Mouse (Mus musculus): ENCODE measurements around the gene Smco3.

GRCm38 (mm10) chr6:136795850-136796249 lies 39.4 kb downstream of the Smco3 start:
- TF ChIP-seq POLR2A (IDR thresholded peaks at IDR 0.05; ENCODE audit: extremely low read depth, insufficient read depth, low read length) (no peak), CTCF (IDR thresholded peaks at IDR 0.05; ENCODE audit: low read depth, low read length) (no peak)
